Mouse (Mus musculus) 3134 (cell line): Measurements from ENCODE around the gene Rad51b.

ENCODE experiments used
- DNase-seq: peaks from one replicate; pipeline ENCODE4 v3.0.0-alpha.2; 2011; ENCODE audit warnings: low spot score; ENCODE audit not compliant: insufficient read length; ENCODE audit errors: extremely low read depth

Rad51b gene

GRCm38 (mm10) chr12:79782444-79783117 is 485.5 kb downstream of the Rad51b start:
- DNase-seq, result no peak

- no peak for DNase-seq
Measured at GRCm38 (mm10) chr12:79784159-79784558, 487.1 kb downstream of the Rad51b start.

GRCm38 (mm10) chr12:79785691-79786090 is 488.6 kb downstream of the Rad51b start:
- no peak for DNase-seq

DNA sequence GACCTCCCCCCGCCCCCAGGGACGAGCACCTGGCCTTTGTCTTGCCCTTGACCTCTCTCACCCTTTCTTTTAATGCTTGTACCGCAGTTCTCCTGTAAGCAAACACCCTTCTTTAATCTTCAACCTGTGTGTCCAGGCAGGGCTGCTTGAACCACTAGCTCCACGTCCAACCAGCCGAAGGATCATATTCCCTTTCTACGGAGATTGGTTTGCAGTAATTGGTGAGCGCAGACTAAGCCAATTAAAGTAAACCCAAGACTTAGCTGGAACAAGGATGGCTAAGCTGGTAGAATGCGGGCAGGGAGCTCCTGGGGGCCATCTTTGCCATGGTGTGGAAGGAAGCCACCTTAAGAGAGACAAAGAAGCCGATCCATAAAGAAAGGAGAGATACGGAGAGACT is 490.5 kb downstream of the Rad51b start:
- DNase-seq, result no peak

- no peak for DNase-seq
Measured at GRCm38 (mm10) chr12:79788340-79788739, 491.3 kb downstream of the Rad51b start.

DNA sequence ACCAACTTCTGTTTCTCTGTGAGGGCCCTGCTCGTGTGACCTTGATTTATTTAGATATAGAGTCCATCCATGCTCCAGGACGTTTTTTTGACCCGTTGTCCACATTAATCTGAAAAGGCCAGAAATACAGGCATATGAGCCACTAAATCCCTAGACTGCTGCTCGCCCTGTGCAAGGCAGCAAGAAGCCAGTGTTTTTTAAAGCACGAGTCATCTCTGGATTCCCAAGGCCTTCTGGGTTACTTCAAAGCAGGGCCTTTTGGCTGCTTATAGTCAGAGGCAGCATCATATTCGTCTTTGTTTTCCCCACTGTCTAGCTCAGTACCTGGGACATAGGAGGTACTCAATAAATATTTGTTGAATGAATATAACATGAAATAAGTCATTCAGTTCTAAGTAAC is 492.4 kb downstream of the Rad51b start:
- DNase-seq, result no peak

DNA sequence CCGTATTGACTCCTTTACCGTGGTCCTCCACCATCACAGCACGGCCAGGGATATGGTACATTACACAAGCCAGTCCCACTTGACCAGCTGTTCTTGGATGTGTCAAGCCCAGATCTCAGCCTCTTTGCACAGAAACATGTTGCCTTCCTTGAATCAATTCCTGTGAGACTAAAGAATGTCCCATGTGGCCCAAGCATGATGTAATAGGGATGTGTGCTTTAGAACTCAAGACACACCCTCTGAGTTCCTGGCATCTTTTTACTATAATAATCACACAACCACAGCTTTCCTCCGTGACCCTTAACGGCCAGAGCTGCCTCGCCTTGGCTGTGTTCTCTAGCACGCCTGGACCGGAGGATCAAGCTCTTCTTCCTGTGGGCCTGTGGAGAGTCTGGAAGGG is 496.3 kb downstream of the Rad51b start:
- DNase-seq, result peak; percentile 32

- no peak for DNase-seq
Measured at GRCm38 (mm10) chr12:79794802-79795201, 497.7 kb downstream of the Rad51b start.

- DNase-seq, result no peak
Measured at GRCm38 (mm10) chr12:79796260-79796659, 499.2 kb downstream of the Rad51b start.

DNA sequence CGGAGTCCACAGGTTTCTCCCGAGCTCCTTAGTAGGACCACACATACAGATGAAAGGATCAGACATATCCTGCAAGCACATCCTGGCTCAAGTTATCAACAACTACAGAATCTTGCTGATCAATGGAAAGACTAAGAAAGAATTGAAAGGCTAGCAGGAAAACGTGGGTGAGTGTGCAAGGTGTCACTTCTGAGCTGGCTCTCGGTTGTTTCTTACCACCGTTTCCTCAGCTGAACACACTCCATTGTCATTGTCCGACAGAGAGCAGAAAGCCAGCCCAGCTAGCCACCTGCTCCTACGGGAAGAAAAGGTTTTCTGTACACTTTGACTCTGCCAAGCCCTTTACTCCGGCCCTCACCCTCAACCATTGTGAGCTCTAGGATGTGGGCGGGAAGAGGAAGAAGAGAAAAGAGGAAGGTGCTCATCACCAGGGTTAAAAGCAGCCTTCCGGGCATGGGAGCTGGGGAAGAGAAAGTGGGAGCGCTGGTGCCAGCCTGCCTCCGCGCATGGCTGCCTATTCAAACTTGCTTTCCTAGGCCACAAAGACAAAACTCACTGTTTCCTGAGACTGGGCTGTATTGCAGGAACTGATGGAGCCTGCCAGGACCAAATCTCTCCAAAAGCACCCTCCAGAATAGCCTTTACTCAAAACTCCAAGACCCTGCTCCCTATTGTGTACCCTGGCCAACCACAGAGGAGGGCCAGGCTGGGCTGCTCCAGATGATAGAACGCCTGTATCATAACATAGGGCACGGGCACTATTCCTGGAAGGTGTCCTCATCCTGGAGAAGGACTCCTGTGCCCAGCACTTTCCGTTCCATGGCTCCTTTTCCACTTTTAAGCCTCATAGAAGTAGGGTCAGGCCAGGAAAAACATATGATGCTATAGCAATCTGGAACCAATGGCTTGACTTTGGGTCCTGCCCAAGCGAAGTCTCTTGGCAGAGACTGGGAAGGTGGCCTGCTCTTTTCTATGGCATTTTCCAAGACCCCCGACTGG is 500.0 kb downstream of the Rad51b start:
- no peak for DNase-seq

- no peak for DNase-seq
Measured at GRCm38 (mm10) chr12:79798488-79798887, 501.4 kb downstream of the Rad51b start.

- no peak for DNase-seq
Measured at GRCm38 (mm10) chr12:79799370-79799769, 502.3 kb downstream of the Rad51b start.

GRCm38 (mm10) chr12:79803670-79804069 is 506.6 kb downstream of the Rad51b start:
- DNase-seq, result no peak

GRCm38 (mm10) chr12:79804776-79805524 is 507.9 kb downstream of the Rad51b start:
- no peak for DNase-seq

DNA sequence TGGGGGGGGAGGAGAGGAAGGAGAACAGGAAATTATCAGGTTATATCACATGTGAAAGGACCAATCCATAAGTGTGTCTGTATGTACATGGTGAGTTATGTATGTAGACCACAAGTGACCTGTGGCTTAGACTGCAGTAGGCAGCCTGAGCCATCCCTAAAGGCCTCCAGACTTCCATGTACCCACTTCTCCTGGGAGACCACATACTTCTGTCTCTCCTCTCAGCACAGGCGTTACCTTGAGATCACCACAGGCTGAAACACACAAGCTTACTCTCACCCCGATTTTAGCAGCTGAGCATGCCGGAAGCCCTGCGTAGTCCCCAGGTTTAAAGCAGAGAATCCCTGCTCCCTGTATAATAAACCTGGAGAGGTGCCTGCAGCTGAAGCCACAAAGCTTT is 509.9 kb downstream of the Rad51b start:
- DNase-seq, result no peak

- DNase-seq, result no peak
Measured at GRCm38 (mm10) chr12:79807410-79807847, 510.3 kb downstream of the Rad51b start.

DNA sequence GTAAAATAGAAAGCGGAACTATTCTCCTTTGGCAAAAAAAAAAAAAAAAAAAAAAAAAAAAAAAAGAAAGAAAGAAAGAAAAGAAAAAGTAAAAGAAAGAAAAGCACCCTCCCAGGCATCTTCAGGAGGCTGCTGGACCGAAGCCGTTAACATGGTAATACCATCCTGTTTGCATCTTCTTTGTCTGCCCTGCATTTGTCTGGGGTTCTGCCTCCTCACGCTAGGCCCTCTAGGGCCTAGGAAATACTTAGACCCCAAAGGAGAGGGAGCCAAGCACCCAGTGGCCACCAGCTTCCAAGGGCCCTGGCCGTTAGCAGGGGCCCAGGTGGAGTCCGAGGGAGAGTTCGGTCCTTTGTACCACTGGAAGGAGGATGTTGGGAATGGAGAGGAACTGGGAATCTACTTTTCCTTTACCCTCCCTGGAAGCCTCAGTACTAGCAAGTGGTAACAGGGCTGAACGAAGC is 510.9 kb downstream of the Rad51b start:
- no peak for DNase-seq

DNA sequence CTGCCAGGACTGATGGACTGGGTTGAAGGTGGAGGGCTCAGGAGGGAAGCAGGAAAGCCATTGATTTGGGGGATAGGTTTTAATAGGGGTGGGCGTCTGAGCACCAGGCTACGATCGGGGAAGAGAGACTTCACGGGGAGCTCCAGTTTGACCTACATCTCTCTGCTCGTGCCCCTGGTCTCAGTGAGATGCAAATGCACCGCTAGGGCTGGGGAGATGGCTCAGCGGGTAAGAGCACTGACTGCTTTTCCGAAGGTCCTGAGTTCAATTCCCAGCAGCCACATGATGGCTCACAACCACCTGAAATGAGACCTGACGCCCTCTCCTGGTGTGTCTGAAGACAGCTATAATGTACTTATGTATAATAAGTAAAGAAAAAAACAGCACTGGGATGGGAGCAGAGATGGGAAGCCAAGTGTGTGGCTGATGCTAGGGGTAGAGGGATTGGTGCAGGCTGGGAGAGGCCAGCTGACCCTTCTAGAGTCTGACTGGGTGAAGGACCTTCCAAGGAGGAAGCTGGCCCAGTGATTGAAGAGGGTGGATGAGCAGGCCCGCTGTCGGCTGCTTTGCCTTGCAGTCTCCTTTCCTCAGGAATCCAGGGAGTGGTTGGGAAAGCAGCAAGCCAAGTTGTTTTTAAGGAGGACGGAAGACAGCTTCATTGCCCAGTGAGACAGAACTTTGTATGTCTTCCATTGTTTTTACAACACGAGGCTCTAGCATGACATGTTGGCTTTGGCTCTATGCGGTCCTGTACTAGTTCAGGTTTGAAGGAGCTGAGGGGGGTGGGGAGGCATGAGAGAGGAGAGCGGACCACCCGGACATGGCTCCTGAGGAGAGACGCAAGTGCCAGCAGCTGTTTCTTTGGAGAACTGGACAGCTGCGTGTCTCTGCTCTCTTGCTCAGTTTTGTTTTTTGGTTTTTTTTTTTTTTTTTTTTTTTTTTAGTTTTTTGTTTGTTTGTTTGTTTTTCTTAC is 511.6 kb downstream of the Rad51b start:
- no peak for DNase-seq

GRCm38 (mm10) chr12:79809518-79809917 is 512.4 kb downstream of the Rad51b start:
- no peak for DNase-seq

DNA sequence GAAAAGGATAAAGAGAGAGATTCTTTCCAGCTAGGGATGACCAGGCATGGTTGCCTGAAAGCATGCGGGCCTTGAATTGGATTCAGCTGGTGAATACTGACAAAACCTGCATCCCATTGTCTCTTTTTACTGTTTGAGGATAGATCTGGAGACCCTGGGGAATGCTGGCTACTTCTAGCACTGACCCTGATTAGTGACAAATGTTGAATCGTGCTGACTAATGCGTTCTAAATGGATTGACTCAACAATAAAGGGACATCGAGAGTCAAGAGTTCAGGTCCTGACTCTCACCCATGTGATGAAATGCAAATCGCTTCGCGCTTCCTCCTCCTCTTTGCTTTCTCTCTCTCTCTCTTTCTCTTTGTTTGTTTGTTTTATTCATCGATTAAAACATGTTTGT is 515.3 kb downstream of the Rad51b start:
- no peak for DNase-seq
